Mouse (Mus musculus): Measurements from ENCODE around the gene Slc25a22. TPM values are rescaled to one million over a fixed set of nuclear protein-coding genes. Genes with fewer than 3 reads are reported as not detected.

Gene Slc25a22
- total and polyA plus RNA-seq, 2 experiments from 2014 or later, result 121 to 148 TPM

GRCm38 (mm10) chr7:141443081-141443821 is 5.6 kb upstream of the Slc25a22 start:
- Histone ChIP-seq H3K9ac (replicated peaks; ENCODE audit: low read length, poor library complexity, severe bottlenecking) (no peak overlapping the region; the same call in 1 of the 2 replicates), H3K9me3 (ENCODE audit: low read length) (no peaks in the 10 kb centered on the region), H3K27ac (ENCODE audit: low read depth, low read length) (no peak overlapping the region), H3K4me2 (ENCODE audit: low read depth, low read length, poor library complexity, severe bottlenecking) (peak overlapping the region; percentile 49), H3K36me3 (ENCODE audit: insufficient read depth, low read length) (no peaks in the 10 kb centered on the region), H3K27me3 (ENCODE audit: insufficient read depth, low read length) (no peaks in the 10 kb centered on the region), H3K4me1 (ENCODE audit: insufficient read depth, low read length) (peaks cover 2% of the 10 kb centered on the region; the same call in 1 of the 2 replicates), H3K4me3 (ENCODE audit: low read depth, low read length) (peak overlapping the region; percentile 14; the same call in 1 of the 2 replicates)
- peak; percentile 28; the same call in 1 of the 2 replicates for TF ChIP-seq CTCF (IDR thresholded peaks at IDR 0.05)
- no peak for ATAC-seq (ENCODE audit: low FRiP score)
- WGBS, result 26% methylated on average over 12 of the region's 12 CpGs
- peak; percentile 58 for DNase-seq (ENCODE audit: low spot score)

DNA sequence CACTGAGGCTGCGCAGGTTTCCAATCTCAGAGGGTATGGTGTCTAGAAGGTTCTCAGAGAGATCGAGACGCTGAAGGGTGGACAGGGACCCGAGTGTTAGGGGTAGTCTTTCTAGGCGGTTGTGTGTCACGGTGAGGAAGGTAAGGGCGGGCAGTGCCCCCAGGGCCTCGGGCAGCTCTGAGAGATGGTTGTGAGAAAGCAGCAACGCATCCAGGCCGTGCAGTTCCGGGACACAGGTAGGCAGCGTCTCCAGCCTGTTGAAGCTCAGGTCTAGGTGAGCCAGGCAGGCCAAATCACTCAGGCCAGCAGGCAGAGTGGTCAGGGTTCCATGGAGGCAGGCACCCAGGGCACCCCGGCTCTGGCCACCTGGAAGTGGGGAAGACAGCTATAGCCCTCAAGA is 4.5 kb upstream of the Slc25a22 start:
- 93% methylated on average over 13 of the region's 13 CpGs for WGBS
- Histone ChIP-seq H3K27me3 (ENCODE audit: insufficient read depth, low read length) (no peaks in the 10 kb centered on the region), H3K9ac (replicated peaks; ENCODE audit: low read length, poor library complexity, severe bottlenecking) (no peak overlapping the region), H3K4me2 (ENCODE audit: low read depth, low read length, poor library complexity, severe bottlenecking) (no peak overlapping the region), H3K4me1 (ENCODE audit: insufficient read depth, low read length) (peaks cover 4% of the 10 kb centered on the region; the same call in 1 of the 2 replicates), H3K9me3 (ENCODE audit: low read length) (no peaks in the 10 kb centered on the region), H3K36me3 (ENCODE audit: insufficient read depth, low read length) (no peaks in the 10 kb centered on the region), H3K4me3 (ENCODE audit: low read depth, low read length) (no peak overlapping the region), H3K27ac (ENCODE audit: low read depth, low read length) (no peak overlapping the region)
- TF ChIP-seq CTCF (IDR thresholded peaks at IDR 0.05), result no peak
- ATAC-seq (ENCODE audit: low FRiP score) (no peak), DNase-seq (ENCODE audit: low spot score) (no peak)

DNA sequence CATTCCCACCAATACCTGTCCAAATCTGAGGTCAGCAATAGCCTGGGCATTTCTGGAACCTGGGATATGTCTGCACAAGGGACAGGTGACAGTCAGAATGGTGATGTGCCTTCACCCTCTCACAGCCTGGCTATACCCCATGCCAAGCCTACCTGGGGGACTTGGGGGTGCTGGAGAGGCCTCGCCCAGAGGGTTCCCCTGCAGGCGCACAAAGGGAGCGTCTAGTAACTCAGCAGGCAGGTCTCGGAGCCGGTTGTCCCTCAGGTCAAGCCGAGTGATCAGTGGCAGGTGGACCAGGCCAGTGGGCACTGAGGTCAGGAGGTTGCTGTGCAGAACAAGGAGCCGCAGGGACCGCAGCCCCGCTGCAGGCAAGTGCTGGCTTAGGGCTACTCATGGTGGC is 3.8 kb upstream of the Slc25a22 start:
- H3K4me2 ChIP-seq (ENCODE audit: low read depth, low read length, poor library complexity, severe bottlenecking), result no peak overlapping the region
- H3K9me3 ChIP-seq (ENCODE audit: low read length), result no peaks in the 10 kb centered on the region
- no peaks in the 10 kb centered on the region for H3K27me3 ChIP-seq (ENCODE audit: insufficient read depth, low read length)
- no peak overlapping the region for H3K4me3 ChIP-seq (ENCODE audit: low read depth, low read length)
- H3K36me3 ChIP-seq (ENCODE audit: insufficient read depth, low read length), result no peaks in the 10 kb centered on the region
- H3K27ac ChIP-seq (ENCODE audit: low read depth, low read length), result no peak overlapping the region
- no peak for ATAC-seq (ENCODE audit: low FRiP score)
- WGBS, result 94% methylated on average over 9 of the region's 9 CpGs
- no peak for DNase-seq (ENCODE audit: low spot score)
- no peak overlapping the region for H3K9ac ChIP-seq (replicated peaks; ENCODE audit: low read length, poor library complexity, severe bottlenecking)
- H3K4me1 ChIP-seq (ENCODE audit: insufficient read depth, low read length), result peaks cover 4% of the 10 kb centered on the region; the same call in 1 of the 2 replicates
- TF ChIP-seq CTCF (IDR thresholded peaks at IDR 0.05), result no peak

DNA sequence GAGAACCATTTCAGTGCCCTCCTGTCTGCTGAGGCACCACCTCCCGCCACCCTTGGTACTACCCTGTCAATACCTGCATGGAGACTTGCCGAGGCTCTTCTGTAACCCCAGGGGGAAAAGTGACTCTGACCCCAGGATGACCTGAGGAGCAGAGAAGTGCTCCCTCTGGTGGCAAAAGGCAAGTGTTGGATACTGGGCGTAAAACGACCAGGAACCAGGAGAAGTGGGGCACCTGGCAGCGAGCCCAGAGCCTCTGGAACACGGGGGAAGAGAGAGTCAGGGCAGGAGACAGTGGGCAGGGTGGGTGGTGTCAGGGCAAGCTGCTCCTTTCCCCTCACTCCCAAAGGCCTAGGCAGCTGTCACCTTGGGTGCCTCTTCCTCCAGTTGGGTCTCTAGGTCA is 2.9 kb upstream of the Slc25a22 start:
- no peak for ATAC-seq (ENCODE audit: low FRiP score)
- Histone ChIP-seq H3K27me3 (ENCODE audit: insufficient read depth, low read length) (no peaks in the 10 kb centered on the region), H3K4me3 (ENCODE audit: low read depth, low read length) (no peak overlapping the region), H3K4me2 (ENCODE audit: low read depth, low read length, poor library complexity, severe bottlenecking) (no peak overlapping the region), H3K9ac (replicated peaks; ENCODE audit: low read length, poor library complexity, severe bottlenecking) (no peak overlapping the region), H3K36me3 (ENCODE audit: insufficient read depth, low read length) (no peaks in the 10 kb centered on the region), H3K4me1 (ENCODE audit: insufficient read depth, low read length) (peaks cover 9% of the 10 kb centered on the region; the same call in 1 of the 2 replicates), H3K27ac (ENCODE audit: low read depth, low read length) (no peak overlapping the region), H3K9me3 (ENCODE audit: low read length) (no peaks in the 10 kb centered on the region)
- TF ChIP-seq CTCF (IDR thresholded peaks at IDR 0.05), result peak; percentile 71
- WGBS, result 36% methylated on average over 6 of the region's 6 CpGs
- DNase-seq (ENCODE audit: low spot score), result peak; percentile 68

DNA sequence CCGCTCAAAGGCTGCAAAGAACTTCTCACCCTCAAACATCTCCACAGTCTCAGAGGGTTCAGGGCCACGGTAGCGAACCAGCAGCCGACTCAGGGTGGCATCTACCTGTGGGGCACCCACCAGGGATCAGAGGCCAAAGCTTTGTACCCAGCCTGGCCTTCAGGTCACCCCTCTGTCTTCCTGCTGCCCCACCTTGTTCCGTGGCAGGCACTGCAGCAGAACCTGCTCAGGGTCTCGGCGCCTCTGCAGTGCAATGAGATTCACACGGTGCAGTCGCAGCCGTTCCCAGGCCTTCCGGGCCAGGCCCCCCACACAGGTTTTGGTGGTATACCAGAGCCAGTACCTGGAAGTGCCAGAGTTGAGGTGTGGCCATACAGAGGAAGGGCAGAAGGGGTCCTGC is 2.1 kb upstream of the Slc25a22 start:
- H3K27me3 ChIP-seq (ENCODE audit: insufficient read depth, low read length), result no peaks in the 10 kb centered on the region
- ATAC-seq (ENCODE audit: low FRiP score) (no peak), DNase-seq (ENCODE audit: low spot score) (no peak)
- 93% methylated on average over 11 of the region's 11 CpGs for WGBS
- H3K36me3 ChIP-seq (ENCODE audit: insufficient read depth, low read length), result no peaks in the 10 kb centered on the region
- peaks cover 11% of the 10 kb centered on the region for H3K4me1 ChIP-seq (ENCODE audit: insufficient read depth, low read length)
- no peak overlapping the region for H3K4me3 ChIP-seq (ENCODE audit: low read depth, low read length)
- H3K4me2 ChIP-seq (ENCODE audit: low read depth, low read length, poor library complexity, severe bottlenecking), result no peak overlapping the region
- no peak for TF ChIP-seq CTCF (IDR thresholded peaks at IDR 0.05)
- H3K27ac ChIP-seq (ENCODE audit: low read depth, low read length), result no peak overlapping the region
- H3K9ac ChIP-seq (replicated peaks; ENCODE audit: low read length, poor library complexity, severe bottlenecking), result no peak overlapping the region
- H3K9me3 ChIP-seq (ENCODE audit: low read length), result no peaks in the 10 kb centered on the region

DNA sequence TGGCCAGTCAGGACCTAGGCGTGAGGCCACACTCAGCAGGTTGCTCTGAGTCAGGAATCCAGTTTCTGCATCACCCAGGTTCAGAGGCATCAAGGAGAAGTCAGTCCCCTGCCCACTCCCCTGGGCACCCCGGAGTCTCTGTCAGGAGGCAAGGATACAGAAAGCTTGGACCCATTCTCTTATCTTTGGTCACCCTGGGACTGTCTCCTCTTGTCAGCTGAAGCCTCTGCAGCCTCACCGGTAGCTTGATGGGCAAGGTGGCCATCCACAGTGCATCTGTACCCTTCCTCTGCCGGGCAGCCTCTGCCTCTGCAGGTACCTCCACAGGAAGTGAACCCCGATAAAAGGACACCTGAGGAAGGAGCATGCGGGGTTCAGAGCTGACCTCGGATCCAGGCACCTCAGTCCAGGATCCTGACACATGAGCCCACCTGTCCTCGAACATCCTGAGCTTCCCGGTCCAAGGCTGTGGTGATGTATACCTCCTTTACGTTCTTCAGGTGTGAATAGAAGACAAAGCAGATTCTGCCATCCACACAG is 1.5 kb upstream of the Slc25a22 start:
- Histone ChIP-seq H3K27me3 (ENCODE audit: insufficient read depth, low read length) (no peaks in the 10 kb centered on the region), H3K4me2 (ENCODE audit: low read depth, low read length, poor library complexity, severe bottlenecking) (no peak overlapping the region), H3K27ac (ENCODE audit: low read depth, low read length) (no peak overlapping the region), H3K9ac (replicated peaks; ENCODE audit: low read length, poor library complexity, severe bottlenecking) (no peak overlapping the region), H3K4me3 (ENCODE audit: low read depth, low read length) (no peak overlapping the region), H3K4me1 (ENCODE audit: insufficient read depth, low read length) (peaks cover 14% of the 10 kb centered on the region), H3K36me3 (ENCODE audit: insufficient read depth, low read length) (no peaks in the 10 kb centered on the region), H3K9me3 (ENCODE audit: low read length) (no peaks in the 10 kb centered on the region)
- DNase-seq (ENCODE audit: low spot score) (no peak), ATAC-seq (ENCODE audit: low FRiP score) (no peak)
- no peak for TF ChIP-seq CTCF (IDR thresholded peaks at IDR 0.05)
- 95% methylated on average over 10 of the region's 10 CpGs for whole genome bisulfite sequencing

All from midbrain, postnatal 0 days (tissue).